Mouse (Mus musculus) brain, embryonic 14.5 days (tissue): Measurements from ENCODE around the gene Zfp362. TPM values are rescaled to one million over a fixed set of nuclear protein-coding genes. Genes with fewer than 3 reads are reported as not detected.

Source experiments
- DNase-seq: peaks from one replicate; pipeline ENCODE4 v3.0.0-alpha.2; 2011; ENCODE audit warnings: low read depth
- CTCF ChIP-seq: fragments of 200-500 bp; IDR thresholded peaks from 2 replicates; pipeline ENCODE4 v1.5.1; 2012; ENCODE audit warnings: inconsistent platforms, mild to moderate bottlenecking, moderate library complexity, borderline replicate concordance; ENCODE audit not compliant: insufficient read depth, insufficient read length; ENCODE audit errors: extremely low read depth
- POLR2A ChIP-seq: fragments of 200-500 bp; IDR thresholded peaks from 2 replicates; pipeline ENCODE4 v1.6.1; 2012; ENCODE audit warnings: mild to moderate bottlenecking, inconsistent platforms, borderline replicate concordance; ENCODE audit not compliant: poor library complexity, insufficient read depth, insufficient read length, severe bottlenecking; ENCODE audit errors: extremely low read depth
- polyA plus RNA-seq: library from polyadenylated mRNA; depleted of rRNA; stranded (reverse); fragments of >200 nt; gene quantifications from 2 replicates; pipeline ENCODE4 v1.2.3, GENCODE M21; 2012

Zfp362 gene
- polyA plus RNA-seq, 1 experiment, result 94.1 TPM

GRCm38 (mm10) chr4:128838202-128838601 lies 32.4 kb upstream of the Zfp362 start:
- TF ChIP-seq POLR2A (no peak), CTCF (no peak)

GRCm38 (mm10) chr4:128824131-128824530 lies 18.3 kb upstream of the Zfp362 start:
- DNase-seq, result no peak
- TF ChIP-seq CTCF (no peak), POLR2A (no peak)

More at GRCm38 (mm10) chr4:128838202-128838601, 32.4 kb upstream of the Zfp362 start:
- DNase-seq, result no peak

GRCm38 (mm10) chr4:128820568-128820967 lies 14.7 kb upstream of the Zfp362 start:
- TF ChIP-seq CTCF (no peak), POLR2A (no peak)
- DNase-seq, result no peak

GRCm38 (mm10) chr4:128817011-128817410 lies 11.2 kb upstream of the Zfp362 start:
- DNase-seq, result no peak
- TF ChIP-seq CTCF, result no peak
- no peak for TF ChIP-seq POLR2A

GRCm38 (mm10) chr4:128811382-128812056 lies 5.7 kb upstream of the Zfp362 start:
- TF ChIP-seq CTCF (no peak; the same call in 1 of the 2 replicates), POLR2A (no peak)

GRCm38 (mm10) chr4:128806827-128807179 lies 958 bp upstream of the Zfp362 start:
- peak; percentile 88 for DNase-seq
- TF ChIP-seq POLR2A, result peak; percentile 50; the same call in 1 of the 2 replicates
- TF ChIP-seq CTCF, result no peak

More at GRCm38 (mm10) chr4:128811382-128812056, 5.7 kb upstream of the Zfp362 start:
- DNase-seq, result peak; percentile 97

- no peak for TF ChIP-seq CTCF
- 0 out of 2 replicates have a peak, but pooled peaks have one; percentile 23 for TF ChIP-seq POLR2A
- peak; percentile 72 for DNase-seq
Measured at GRCm38 (mm10) chr4:128805150-128806042, 449 bp downstream of the Zfp362 start.

GRCm38 (mm10) chr4:128804426-128805149 lies 1.3 kb downstream of the Zfp362 start:
- TF ChIP-seq CTCF (no peak), POLR2A (no peak)
- peak; percentile 27 for DNase-seq

- DNase-seq, result no peak
- TF ChIP-seq POLR2A, result no peak
- TF ChIP-seq CTCF, result no peak
Measured at GRCm38 (mm10) chr4:128803569-128803968, 2.3 kb downstream of the Zfp362 start.

- DNase-seq, result no peak
- TF ChIP-seq POLR2A (no peak), CTCF (no peak)
Measured at GRCm38 (mm10) chr4:128801675-128802465, 4.0 kb downstream of the Zfp362 start.

- no peak for TF ChIP-seq CTCF
- no peak for TF ChIP-seq POLR2A
- DNase-seq, result no peak
Measured at GRCm38 (mm10) chr4:128796788-128797187, 9.1 kb downstream of the Zfp362 start.

GRCm38 (mm10) chr4:128795596-128795995 lies 10.2 kb downstream of the Zfp362 start:
- peak; percentile 89 for DNase-seq
- TF ChIP-seq POLR2A (no peak), CTCF (no peak)
